9 mouse cellular contexts compared by ENCODE assay signal in the genomic region with DNA sequence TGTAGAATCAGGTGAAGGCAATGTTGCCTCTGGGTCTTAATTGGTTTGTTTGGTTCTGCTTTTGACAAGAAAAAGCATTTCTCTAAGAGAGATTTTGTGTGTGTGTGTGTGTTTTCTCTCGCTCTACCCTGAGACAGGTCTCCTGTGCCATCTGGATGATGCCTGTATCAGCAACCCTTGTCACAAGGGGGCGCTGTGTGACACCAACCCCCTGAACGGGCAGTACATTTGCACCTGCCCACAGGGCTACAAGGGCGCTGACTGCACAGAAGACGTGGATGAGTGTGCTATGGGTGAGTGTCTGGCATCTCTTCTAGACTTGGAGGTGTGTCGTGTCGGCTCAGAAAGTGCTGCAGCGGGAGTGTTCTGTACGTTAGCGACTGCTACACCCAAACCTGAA.
DNase-seq lines count a peak whose midpoint lies in the region; ATAC-seq and TF ChIP-seq lines count a peak whose summit lies in the region.
"Had no signal": no experiment of that assay in that cellular context is flagged by ENCODE, and none has a peak within 500 bp of the region (broad histone marks: within the 10 kb centered on the region; RNA-seq: fewer than 3 reads in every experiment).

No protein-coding gene starts in this region.

- DNase-seq in ES-CJ7 (ENCODE audit: low read depth, low spot score) = peak; percentile 40
- peak; percentile 22 for DNase-seq in retina, postnatal 1 day
- no peak for DNase-seq in hindbrain, embryonic 10.5 days (ENCODE audit: low spot score)
- DNase-seq in right cerebral cortex, postnatal 14 days = no peak
- DNase-seq in forebrain, embryonic 10.5 days (ENCODE audit: extremely low spot score, low spot score) = no peak

- peaks cover 53% of the 10 kb centered on the region for H3K36me3 ChIP-seq in intestine, postnatal 0 days (ENCODE audit: control insufficient read depth, insufficient read depth)
- peaks cover 18% of the 10 kb centered on the region for H3K36me3 ChIP-seq in intestine, embryonic 16.5 days (ENCODE audit: control insufficient read depth, insufficient read depth, low read length)
- peaks cover 65% of the 10 kb centered on the region for H3K36me3 ChIP-seq in embryonic facial prominence, embryonic 15.5 days
- H3K36me3 ChIP-seq in hindbrain, embryonic 10.5 days = peaks cover 75% of the 10 kb centered on the region
- peaks cover 75% of the 10 kb centered on the region for H3K36me3 ChIP-seq in forebrain, embryonic 10.5 days (replicated peaks)

- H3K27ac ChIP-seq in intestine, postnatal 0 days (ENCODE audit: low read depth, low read length) = no peak overlapping the region
- no peak overlapping the region for H3K27ac ChIP-seq in intestine, embryonic 16.5 days (ENCODE audit: low read length)
- H3K27ac ChIP-seq in embryonic facial prominence, embryonic 15.5 days (replicated peaks) = peak overlapping the region; percentile 73
- H3K27ac ChIP-seq in hindbrain, embryonic 10.5 days = no peak overlapping the region
- no peak overlapping the region for H3K27ac ChIP-seq in forebrain, embryonic 10.5 days
- H3K27ac ChIP-seq: heart, embryonic 15.5 days had no signal

- no peak overlapping the region for H3K4me2 ChIP-seq in intestine, postnatal 0 days (replicated peaks; ENCODE audit: low read depth)
- H3K4me2 ChIP-seq in intestine, embryonic 16.5 days (ENCODE audit: low read depth, low read length) = no peak overlapping the region
- no peak overlapping the region for H3K4me2 ChIP-seq in embryonic facial prominence, embryonic 15.5 days (replicated peaks)
- H3K4me2 ChIP-seq: heart, embryonic 15.5 days had no signal

- ATAC-seq in intestine, postnatal 0 days = no peak
- ATAC-seq in intestine, embryonic 16.5 days = no peak
- no peak for ATAC-seq in embryonic facial prominence, embryonic 15.5 days (ENCODE audit: insufficient number of reproducible peaks, low FRiP score, low TSS enrichment, low read depth)

- H3K4me1 ChIP-seq in intestine, postnatal 0 days (replicated peaks; ENCODE audit: control insufficient read depth, insufficient read depth, low read length) = no peaks in the 10 kb centered on the region
- H3K4me1 ChIP-seq in intestine, embryonic 16.5 days (ENCODE audit: control insufficient read depth, insufficient read depth, low read length) = peaks cover 8% of the 10 kb centered on the region
- peaks cover 46% of the 10 kb centered on the region for H3K4me1 ChIP-seq in embryonic facial prominence, embryonic 15.5 days
- peaks cover 16% of the 10 kb centered on the region for H3K4me1 ChIP-seq in hindbrain, embryonic 10.5 days (replicated peaks)
- peaks cover 20% of the 10 kb centered on the region for H3K4me1 ChIP-seq in forebrain, embryonic 10.5 days

- H3K9me3 ChIP-seq in intestine, postnatal 0 days (ENCODE audit: control insufficient read depth) = peaks cover 6% of the 10 kb centered on the region; the same call in 1 of the 2 replicates
- peaks cover 10% of the 10 kb centered on the region for H3K9me3 ChIP-seq in intestine, embryonic 16.5 days (ENCODE audit: control insufficient read depth, low read length)
- H3K9me3 ChIP-seq in embryonic facial prominence, embryonic 15.5 days (replicated peaks) = peaks cover 5% of the 10 kb centered on the region
- H3K9me3 ChIP-seq in hindbrain, embryonic 10.5 days = peaks cover 13% of the 10 kb centered on the region
- peaks cover 12% of the 10 kb centered on the region for H3K9me3 ChIP-seq in forebrain, embryonic 10.5 days

- H3K27me3 ChIP-seq in intestine, postnatal 0 days (replicated peaks; ENCODE audit: control insufficient read depth, insufficient read depth, low read length) = no peaks in the 10 kb centered on the region
- H3K27me3 ChIP-seq in intestine, embryonic 16.5 days (replicated peaks; ENCODE audit: control insufficient read depth, insufficient read depth, low read length) = no peaks in the 10 kb centered on the region
- no peaks in the 10 kb centered on the region for H3K27me3 ChIP-seq in embryonic facial prominence, embryonic 15.5 days
- peaks cover 5% of the 10 kb centered on the region for H3K27me3 ChIP-seq in hindbrain, embryonic 10.5 days (ENCODE audit: insufficient read depth, poor library complexity, severe bottlenecking)
- 0 out of 2 replicates have a peak, but pooled peaks cover 5% of the 10 kb centered on the region for H3K27me3 ChIP-seq in forebrain, embryonic 10.5 days (ENCODE audit: poor library complexity, severe bottlenecking)
- H3K27me3 ChIP-seq: heart, embryonic 15.5 days had no signal

- no peak overlapping the region for H3K9ac ChIP-seq in intestine, postnatal 0 days (ENCODE audit: low read depth, low read length)
- no peak overlapping the region for H3K9ac ChIP-seq in intestine, embryonic 16.5 days (ENCODE audit: low read depth, low read length)
- H3K9ac ChIP-seq in embryonic facial prominence, embryonic 15.5 days = no peak overlapping the region
- H3K9ac ChIP-seq: heart, embryonic 15.5 days had no signal

- 83% methylated on average over 10 of the region's 10 CpGs for WGBS in intestine, postnatal 0 days
- WGBS in intestine, embryonic 16.5 days = 86% methylated on average over 10 of the region's 10 CpGs
- 74% methylated on average over 10 of the region's 10 CpGs for WGBS in embryonic facial prominence, embryonic 15.5 days
- WGBS in hindbrain, embryonic 10.5 days = 88% methylated on average over 10 of the region's 10 CpGs
- 87% methylated on average over 10 of the region's 10 CpGs for WGBS in forebrain, embryonic 10.5 days

- no peak overlapping the region for H3K4me3 ChIP-seq in intestine, postnatal 0 days (ENCODE audit: low read depth, low read length)
- no peak overlapping the region for H3K4me3 ChIP-seq in intestine, embryonic 16.5 days (ENCODE audit: low read length)
- no peak overlapping the region for H3K4me3 ChIP-seq in embryonic facial prominence, embryonic 15.5 days (replicated peaks)
- H3K4me3 ChIP-seq in hindbrain, embryonic 10.5 days = no peak overlapping the region
- no peak overlapping the region for H3K4me3 ChIP-seq in forebrain, embryonic 10.5 days
- H3K4me3 ChIP-seq: heart, embryonic 15.5 days had no signal

- peak; percentile 68 for TF ChIP-seq CTCF in intestine, postnatal 0 days (IDR thresholded peaks at IDR 0.05; ENCODE audit: low read depth)

Comparison
In these comparisons a context has a peak if more than half of its experiments do, and no peak if none do; other contexts are left out.
1. DNase-seq: peak in ES-CJ7 (single experiment) and retina, postnatal 1 day (single experiment); none in hindbrain, embryonic 10.5 days (single experiment), right cerebral cortex, postnatal 14 days (single experiment) and forebrain, embryonic 10.5 days (single experiment).